Mouse (Mus musculus): Measurements from ENCODE around the gene Alk. TPM values are rescaled to one million over a fixed set of nuclear protein-coding genes. Genes with fewer than 3 reads are reported as not detected.

The Alk gene
- polyA plus RNA-seq, 1 experiment from 2014 or later, result 4.1 TPM

DNA sequence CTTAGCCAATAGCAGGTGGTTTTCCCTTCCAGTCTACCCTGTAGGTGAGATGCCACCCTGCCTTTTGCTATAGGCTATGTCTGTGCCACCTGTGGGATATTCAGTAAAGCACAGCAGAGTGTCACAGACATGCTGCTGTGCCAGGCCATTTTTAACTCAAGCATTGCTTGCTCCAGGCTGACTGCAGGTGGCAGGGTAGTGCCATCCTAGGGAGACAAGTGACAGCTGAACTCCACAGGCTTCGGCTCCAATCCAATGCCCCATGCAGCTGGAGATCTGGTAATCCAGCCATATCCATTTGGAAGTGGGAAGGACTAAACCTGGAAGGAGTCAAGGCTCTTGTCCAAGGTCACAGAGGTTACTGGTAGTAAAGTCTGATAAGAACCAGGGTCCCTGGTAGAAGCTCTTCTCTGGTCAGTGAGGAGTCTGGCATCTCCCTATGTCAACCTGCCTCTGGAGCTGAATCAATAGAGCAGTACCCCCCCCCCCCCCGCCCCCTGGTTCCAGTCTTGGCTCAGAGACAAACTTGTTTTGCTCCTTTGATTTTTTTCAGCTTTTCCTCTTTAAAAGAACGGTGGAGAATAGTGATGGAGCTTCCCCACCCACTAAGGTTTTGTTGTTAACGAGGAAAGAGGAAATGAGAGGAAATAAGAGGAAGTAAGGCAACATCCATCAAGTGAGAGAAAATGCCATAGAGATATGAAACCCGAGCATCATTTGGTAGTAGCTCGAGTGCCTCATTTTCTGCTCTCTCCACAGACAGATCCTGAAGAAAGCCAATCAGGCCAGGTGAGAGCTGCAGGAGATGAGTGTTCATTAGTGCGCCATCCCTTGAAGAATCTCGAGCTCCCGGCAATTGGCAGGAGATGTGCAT lies 638.5 kb downstream of the Alk start:
- no peaks in the 10 kb centered on the region for H3K9me3 ChIP-seq
- no peak overlapping the region for H3K4me3 ChIP-seq
- ATAC-seq (ENCODE audit: low read depth), result peak; percentile 53; the same call in 1 of the 2 replicates
- H3K27me3 ChIP-seq, result no peaks in the 10 kb centered on the region
- no peak overlapping the region for H3K27ac ChIP-seq (replicated peaks)
- WGBS, result 82% methylated on average over 9 of the region's 9 CpGs
- no peak overlapping the region for H3K9ac ChIP-seq
- no peak overlapping the region for H3K4me2 ChIP-seq
- peaks cover 4% of the 10 kb centered on the region; the same call in 1 of the 2 replicates for H3K4me1 ChIP-seq (replicated peaks)
- no peaks in the 10 kb centered on the region for H3K36me3 ChIP-seq

DNA sequence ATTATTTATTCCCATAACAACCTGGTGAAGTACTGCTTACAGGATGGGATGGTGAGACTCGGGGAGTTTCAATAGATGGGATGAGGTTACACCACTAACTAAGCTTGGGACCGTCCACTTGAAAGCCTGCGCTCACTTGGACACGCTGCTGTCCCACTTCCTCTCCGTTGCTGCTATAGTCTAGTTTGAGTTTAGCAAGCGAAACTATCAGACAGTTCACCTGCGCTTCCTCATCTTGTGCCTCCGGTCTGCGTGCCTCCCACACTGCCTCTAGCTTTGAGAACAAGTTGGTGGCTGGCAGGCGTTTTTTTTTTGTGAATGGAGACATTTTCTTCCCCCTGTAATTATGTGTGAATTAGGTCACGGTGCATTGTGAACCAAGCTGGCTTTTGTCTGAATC lies 639.8 kb downstream of the Alk start:
- Histone ChIP-seq H3K27ac (replicated peaks) (no peak overlapping the region), H3K9ac (no peak overlapping the region), H3K9me3 (no peaks in the 10 kb centered on the region), H3K4me3 (no peak overlapping the region), H3K4me1 (replicated peaks) (peaks cover 4% of the 10 kb centered on the region; the same call in 1 of the 2 replicates), H3K4me2 (no peak overlapping the region), H3K36me3 (no peaks in the 10 kb centered on the region), H3K27me3 (no peaks in the 10 kb centered on the region)
- no peak for ATAC-seq (ENCODE audit: low read depth)
- WGBS, result 53% methylated on average over 11 of the region's 11 CpGs

DNA sequence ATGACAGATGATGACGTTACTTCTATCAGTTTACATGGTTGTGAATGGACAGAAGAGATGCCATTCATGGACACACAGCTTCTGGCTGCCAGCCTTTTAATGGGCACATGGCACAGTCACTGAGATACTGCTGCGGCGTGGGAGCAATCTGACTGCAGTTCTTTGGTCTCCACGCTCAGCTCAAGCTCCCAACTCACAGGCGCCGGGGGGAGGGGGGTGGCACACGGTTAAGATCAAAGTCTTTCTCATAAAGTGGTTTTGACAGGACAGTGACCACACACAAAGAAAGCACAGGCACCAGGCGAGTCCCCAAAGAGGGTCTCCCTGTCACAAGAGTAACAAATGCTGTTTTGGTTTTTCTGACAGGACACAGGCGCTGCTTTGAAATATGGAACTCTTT lies 641.7 kb downstream of the Alk start:
- Histone ChIP-seq H3K36me3 (no peaks in the 10 kb centered on the region), H3K9me3 (no peaks in the 10 kb centered on the region), H3K4me3 (no peak overlapping the region), H3K9ac (no peak overlapping the region), H3K4me2 (no peak overlapping the region), H3K27ac (replicated peaks) (no peak overlapping the region), H3K4me1 (replicated peaks) (peaks cover 4% of the 10 kb centered on the region; the same call in 1 of the 2 replicates), H3K27me3 (no peaks in the 10 kb centered on the region)
- 57% methylated on average over 9 of the region's 9 CpGs for WGBS
- ATAC-seq (ENCODE audit: low read depth), result no peak

DNA sequence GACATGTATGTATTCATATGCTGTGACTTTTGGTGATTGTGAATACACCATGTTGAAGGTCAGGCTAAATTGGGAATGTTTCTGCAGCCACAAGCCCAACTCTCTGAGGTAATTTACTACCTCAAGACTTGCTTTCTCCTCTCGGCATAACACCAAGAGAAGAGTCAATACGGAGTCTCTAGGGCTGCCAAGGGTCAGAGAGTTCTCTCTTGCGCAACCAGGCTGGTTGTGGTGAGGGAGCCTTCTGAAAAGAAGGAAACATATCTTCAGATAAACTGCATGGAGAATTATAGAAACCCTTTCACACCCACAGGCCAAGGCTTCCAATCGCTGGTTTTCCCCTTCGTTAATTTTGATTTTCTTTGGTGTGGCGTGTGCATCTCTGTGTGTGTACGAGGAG lies 649.4 kb downstream of the Alk start:
- Histone ChIP-seq H3K9me3 (no peaks in the 10 kb centered on the region), H3K9ac (no peak overlapping the region), H3K4me2 (no peak overlapping the region), H3K36me3 (no peaks in the 10 kb centered on the region), H3K4me3 (no peak overlapping the region), H3K4me1 (replicated peaks) (peaks cover 3% of the 10 kb centered on the region; the same call in 1 of the 2 replicates), H3K27ac (replicated peaks) (no peak overlapping the region), H3K27me3 (no peaks in the 10 kb centered on the region)
- WGBS, result 78% methylated on average over 7 of the region's 7 CpGs
- no peak for ATAC-seq (ENCODE audit: low read depth)

DNA sequence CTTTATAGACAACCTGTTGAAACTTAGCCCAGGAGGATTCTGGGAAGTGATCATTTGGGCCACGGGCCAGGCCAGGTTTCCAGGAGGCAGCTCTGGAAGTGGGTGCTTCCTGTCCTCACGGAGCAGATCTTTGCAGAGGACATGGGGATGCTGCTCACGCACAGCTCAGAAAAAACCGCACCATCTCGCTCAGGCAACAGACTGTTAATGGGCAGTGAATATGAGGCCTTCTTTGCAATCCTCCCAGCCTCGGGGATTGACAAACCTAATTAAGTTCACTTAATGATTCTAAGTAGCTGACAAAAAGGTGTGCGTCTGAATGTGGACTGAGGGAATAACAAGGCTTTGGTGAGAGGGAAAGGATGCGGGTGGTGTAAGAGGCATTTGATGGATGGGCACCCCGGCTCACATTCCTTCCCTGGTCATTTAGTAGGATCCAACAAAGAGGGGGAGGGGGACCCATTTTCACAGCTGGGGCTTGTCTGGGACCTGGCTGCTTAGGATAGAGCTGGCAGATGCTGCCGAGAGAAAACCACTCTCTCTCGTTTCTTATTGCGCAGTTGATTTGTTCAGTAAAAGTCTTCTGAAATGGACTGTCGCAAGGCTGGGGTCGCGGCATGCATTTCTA lies 650.1 kb downstream of the Alk start:
- H3K9me3 ChIP-seq, result no peaks in the 10 kb centered on the region
- H3K27me3 ChIP-seq, result no peaks in the 10 kb centered on the region
- H3K4me2 ChIP-seq, result no peak overlapping the region
- H3K4me3 ChIP-seq, result no peak overlapping the region
- ATAC-seq (ENCODE audit: low read depth), result peak; percentile 53; the same call in 1 of the 2 replicates
- H3K9ac ChIP-seq, result no peak overlapping the region
- 0 out of 2 replicates have a peak overlapping the region, but pooled peaks have one; percentile 9 for H3K27ac ChIP-seq (replicated peaks)
- 57% methylated on average over 15 of the region's 15 CpGs for WGBS
- no peaks in the 10 kb centered on the region for H3K36me3 ChIP-seq
- peaks cover 3% of the 10 kb centered on the region; the same call in 1 of the 2 replicates for H3K4me1 ChIP-seq (replicated peaks)

DNA sequence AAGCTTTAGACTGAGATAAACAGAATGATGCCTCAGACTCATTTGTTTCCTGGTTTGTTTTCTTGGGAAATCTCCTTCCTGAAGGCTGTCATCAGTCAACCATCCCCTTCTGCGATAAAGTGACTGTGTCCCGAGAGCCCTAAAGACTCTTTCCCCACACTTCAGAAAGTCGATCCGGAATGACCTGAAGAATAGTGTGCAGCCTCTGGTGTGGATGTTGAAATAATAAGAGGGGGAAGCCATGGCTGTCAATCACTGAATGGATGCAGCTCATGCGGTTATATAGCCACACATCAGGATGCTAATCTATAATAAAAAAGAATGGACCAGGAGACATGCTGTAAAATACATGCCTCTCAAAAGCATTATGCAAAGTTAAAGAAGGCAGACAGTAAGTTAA lies 653.5 kb downstream of the Alk start:
- no peak for ATAC-seq (ENCODE audit: low read depth)
- Histone ChIP-seq H3K9ac (no peak overlapping the region), H3K27me3 (no peaks in the 10 kb centered on the region), H3K4me3 (no peak overlapping the region), H3K9me3 (no peaks in the 10 kb centered on the region), H3K4me1 (replicated peaks) (peaks cover 16% of the 10 kb centered on the region), H3K4me2 (no peak overlapping the region), H3K36me3 (no peaks in the 10 kb centered on the region), H3K27ac (replicated peaks) (no peak overlapping the region)
- 66% methylated on average over 5 of the region's 5 CpGs for WGBS

DNA sequence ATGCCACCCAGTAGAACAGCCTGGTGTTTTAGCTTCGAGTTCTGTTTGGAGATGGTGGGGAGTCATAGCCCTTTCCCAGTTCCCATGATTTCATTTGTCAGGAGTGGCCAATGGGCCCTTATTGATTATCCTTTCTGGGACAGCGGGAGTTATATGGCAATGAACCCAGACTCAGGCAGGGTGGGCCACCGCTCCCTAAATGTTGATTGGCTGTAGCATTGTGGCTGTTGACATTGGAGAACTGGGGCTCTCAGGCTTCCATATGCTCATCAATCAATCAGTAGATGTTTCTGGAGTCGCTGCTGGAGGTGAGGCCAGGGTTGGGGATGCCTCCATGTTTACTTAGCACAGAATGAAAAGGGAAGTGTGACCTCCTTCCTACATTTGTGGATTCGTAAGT lies 655.7 kb downstream of the Alk start:
- ATAC-seq (ENCODE audit: low read depth), result no peak
- H3K4me2 ChIP-seq, result no peak overlapping the region
- H3K9me3 ChIP-seq, result no peaks in the 10 kb centered on the region
- no peaks in the 10 kb centered on the region for H3K36me3 ChIP-seq
- H3K4me1 ChIP-seq (replicated peaks), result peaks cover 12% of the 10 kb centered on the region; the same call in 1 of the 2 replicates
- no peak overlapping the region for H3K27ac ChIP-seq (replicated peaks)
- no peaks in the 10 kb centered on the region for H3K27me3 ChIP-seq
- no peak overlapping the region for H3K4me3 ChIP-seq
- H3K9ac ChIP-seq, result no peak overlapping the region
- 85% methylated on average over 5 of the region's 5 CpGs for WGBS

DNA sequence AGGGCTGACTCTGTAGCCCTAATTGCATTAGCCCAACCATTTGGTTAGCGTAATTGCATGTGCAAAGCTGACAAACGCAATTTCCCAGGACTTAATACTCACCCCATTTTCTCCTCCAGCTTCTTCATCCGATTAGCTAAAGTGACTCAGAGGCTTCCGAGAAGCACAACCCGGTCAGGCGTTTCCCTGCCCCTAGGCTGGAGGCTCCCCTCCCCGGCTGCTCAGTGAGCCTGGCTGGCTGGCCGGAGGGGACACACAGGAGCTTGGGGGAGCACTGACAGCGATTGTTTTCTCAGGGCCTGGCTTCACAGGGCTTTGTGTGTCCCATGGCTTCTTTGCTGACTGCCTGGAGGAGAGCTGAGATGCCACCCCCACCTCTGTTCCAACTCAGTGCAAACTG lies 657.0 kb downstream of the Alk start:
- Histone ChIP-seq H3K27me3 (no peaks in the 10 kb centered on the region), H3K9ac (no peak overlapping the region), H3K27ac (replicated peaks) (no peak overlapping the region), H3K9me3 (no peaks in the 10 kb centered on the region), H3K36me3 (no peaks in the 10 kb centered on the region), H3K4me2 (no peak overlapping the region), H3K4me3 (no peak overlapping the region), H3K4me1 (replicated peaks) (peaks cover 12% of the 10 kb centered on the region; the same call in 1 of the 2 replicates)
- 20% methylated on average over 9 of the region's 9 CpGs for WGBS
- ATAC-seq (ENCODE audit: low read depth), result no peak

DNA sequence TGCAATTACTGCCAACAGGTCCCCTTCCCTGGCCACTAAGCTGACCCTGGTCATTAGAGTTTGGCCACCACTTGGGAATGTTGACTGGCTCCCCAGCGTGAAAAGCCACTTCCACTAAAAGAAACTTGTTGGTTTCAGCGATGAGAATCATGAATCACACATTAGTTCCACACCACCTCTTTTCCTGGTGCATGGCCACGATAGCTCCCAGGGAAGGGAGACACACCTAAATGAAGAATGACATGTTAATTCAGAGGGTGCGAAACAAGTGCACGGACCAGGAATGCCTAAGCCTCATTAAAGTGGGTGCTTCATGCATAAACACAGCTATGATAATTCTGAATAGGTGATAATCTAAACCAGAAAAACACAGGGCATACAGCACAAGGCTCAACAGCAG lies 660.4 kb downstream of the Alk start:
- WGBS, result 62% methylated on average over 5 of the region's 5 CpGs
- H3K4me3 ChIP-seq, result no peak overlapping the region
- ATAC-seq (ENCODE audit: low read depth), result no peak
- H3K27ac ChIP-seq (replicated peaks), result no peak overlapping the region
- peaks cover 18% of the 10 kb centered on the region; the same call in 1 of the 2 replicates for H3K4me1 ChIP-seq (replicated peaks)
- H3K27me3 ChIP-seq, result no peaks in the 10 kb centered on the region
- no peak overlapping the region for H3K9ac ChIP-seq
- no peaks in the 10 kb centered on the region for H3K9me3 ChIP-seq
- no peaks in the 10 kb centered on the region for H3K36me3 ChIP-seq
- no peak overlapping the region for H3K4me2 ChIP-seq

DNA sequence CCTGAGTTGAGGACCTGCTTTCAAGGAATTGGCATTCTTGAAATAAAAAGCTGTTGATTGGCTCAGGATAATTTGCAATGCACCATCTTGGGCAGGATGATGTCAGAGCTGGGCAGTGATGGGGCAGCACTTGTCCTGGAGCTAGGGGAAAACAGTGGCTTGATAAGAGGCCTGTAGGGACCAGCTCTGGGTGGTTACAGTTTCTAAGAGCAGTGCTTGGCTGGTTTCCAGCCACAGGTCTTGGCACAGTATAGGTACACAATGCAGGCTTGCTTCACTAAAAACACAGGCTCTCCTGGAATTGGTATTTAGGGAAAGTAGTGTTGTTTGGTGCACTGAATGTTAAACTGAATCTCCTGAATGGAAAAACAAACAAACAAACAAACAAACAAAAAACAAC lies 662.4 kb downstream of the Alk start:
- no peaks in the 10 kb centered on the region for H3K9me3 ChIP-seq

DNA sequence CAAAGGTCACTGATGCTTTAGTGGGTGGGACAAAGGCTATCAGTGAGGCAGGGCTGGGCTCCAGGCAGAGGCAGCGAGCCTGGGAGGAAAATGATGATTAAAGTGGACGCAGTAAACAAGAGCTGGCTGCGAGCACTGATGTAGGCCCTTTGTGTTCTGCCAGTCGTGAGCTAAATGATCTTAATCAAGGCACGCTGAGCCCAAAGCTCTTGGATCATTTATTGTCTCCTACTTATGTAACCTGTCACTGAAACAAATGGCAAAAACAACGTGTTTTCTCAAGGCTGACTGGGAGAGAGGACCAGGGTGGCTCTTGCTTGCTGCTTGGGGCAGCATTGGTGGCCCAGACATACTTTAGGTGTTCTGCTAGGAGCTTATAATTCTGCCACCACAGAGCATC lies 663.0 kb downstream of the Alk start:
- Histone ChIP-seq H3K9ac (no peak overlapping the region), H3K36me3 (no peaks in the 10 kb centered on the region), H3K4me1 (replicated peaks) (0 out of 2 replicates have a peak, but pooled peaks cover 5% of the 10 kb centered on the region), H3K4me3 (no peak overlapping the region), H3K27ac (replicated peaks) (no peak overlapping the region), H3K9me3 (no peaks in the 10 kb centered on the region), H3K4me2 (no peak overlapping the region), H3K27me3 (no peaks in the 10 kb centered on the region)
- no peak for ATAC-seq (ENCODE audit: low read depth)
- WGBS, result 10% methylated on average over 6 of the region's 6 CpGs

More for the DNA sequence above, 662.4 kb downstream of the Alk start:
- Histone ChIP-seq H3K36me3 (no peaks in the 10 kb centered on the region), H3K4me2 (no peak overlapping the region), H3K27me3 (no peaks in the 10 kb centered on the region), H3K4me1 (replicated peaks) (0 out of 2 replicates have a peak, but pooled peaks cover 6% of the 10 kb centered on the region), H3K27ac (replicated peaks) (no peak overlapping the region), H3K9ac (no peak overlapping the region), H3K4me3 (no peak overlapping the region)
- no peak for ATAC-seq (ENCODE audit: low read depth)

DNA sequence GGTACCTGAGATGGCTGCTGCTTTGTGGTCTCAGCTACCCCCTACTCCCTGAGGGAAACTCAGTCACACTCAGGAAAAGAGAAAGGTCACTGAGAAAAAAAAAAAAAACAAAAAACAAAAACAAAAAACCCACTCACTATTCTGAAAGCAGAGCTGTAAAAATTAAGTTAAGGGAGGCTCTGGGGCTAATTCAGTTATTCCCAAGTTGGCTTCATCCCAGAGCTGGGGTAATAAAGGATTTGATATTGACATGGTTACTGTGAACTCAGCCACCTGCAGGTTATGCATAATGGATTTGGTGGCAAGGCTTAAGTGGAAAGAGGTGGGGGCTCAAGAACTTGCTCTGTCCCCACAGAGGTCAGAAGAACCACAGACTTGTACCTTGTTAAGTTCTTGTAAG lies 667.7 kb downstream of the Alk start:
- no peaks in the 10 kb centered on the region for H3K36me3 ChIP-seq
- H3K27ac ChIP-seq (replicated peaks), result no peak overlapping the region
- H3K9me3 ChIP-seq, result no peaks in the 10 kb centered on the region
- ATAC-seq (ENCODE audit: low read depth), result no peak
- no peak overlapping the region for H3K4me2 ChIP-seq
- no peak overlapping the region for H3K4me3 ChIP-seq
- H3K4me1 ChIP-seq (replicated peaks), result 0 out of 2 replicates have a peak, but pooled peaks cover 5% of the 10 kb centered on the region
- H3K9ac ChIP-seq, result no peak overlapping the region
- H3K27me3 ChIP-seq, result no peaks in the 10 kb centered on the region
